Comparison of ENCODE assay signal across 8 mouse cellular contexts in genomic region chr5:107437464-107438281, GRCm38 (mm10). TPM values are rescaled to one million over a fixed set of nuclear protein-coding genes. Genes with fewer than 3 reads are reported as not detected.
DNase-seq lines count a peak whose midpoint lies in the region; ATAC-seq lines count a peak whose summit lies in the region.

Btbd8 (plus strand) TSS chr5:107437997.

- WGBS in heart, embryonic 14.5 days: under 1% methylated on average over 51 of the region's 51 CpGs
- WGBS in liver, embryonic 13.5 days (ENCODE audit: insufficient replicate concordance): under 1% methylated on average over 51 of the region's 51 CpGs
- WGBS in stomach, embryonic 16.5 days: under 1% methylated on average over 51 of the region's 51 CpGs

- H3K4me2 ChIP-seq in heart, embryonic 14.5 days (ENCODE audit: low read length): peak within 1 kb of the TSS; percentile 70
- H3K4me2 ChIP-seq in liver, embryonic 13.5 days: peak within 1 kb of the TSS; percentile 81
- peak within 1 kb of the TSS; percentile 86 for H3K4me2 ChIP-seq in stomach, embryonic 16.5 days (ENCODE audit: low read depth, low read length)

- peak within 1 kb of the TSS; percentile 86 to 94 for H3K4me3 ChIP-seq in heart, embryonic 14.5 days (ENCODE audit: control insufficient read depth in 1 of 2, insufficient read depth in 1 of 2, low read depth in 1 of 2, low read length in 2 of 2)
- peak within 1 kb of the TSS; percentile 85 for H3K4me3 ChIP-seq in liver, embryonic 13.5 days (replicated peaks)
- H3K4me3 ChIP-seq in stomach, embryonic 16.5 days (replicated peaks; ENCODE audit: low read length): peak within 1 kb of the TSS; percentile 82

- DNase-seq in CD4-positive helper T cell, adult 2 months (ENCODE audit: low read depth, low spot score): peak; percentile 96
- peak; percentile 81 for DNase-seq in brain, embryonic 18.5 days (ENCODE audit: low read depth, low spot score)
- DNase-seq in kidney, postnatal 14 days: peak; percentile 96
- DNase-seq in liver, embryonic 13.5 days: peak; percentile 90
- DNase-seq in neural tube, embryonic 10.5 days (ENCODE audit: extremely low spot score, low spot score): peak; percentile 98

- H3K27ac ChIP-seq in heart, embryonic 14.5 days (replicated peaks in 1 of 2; ENCODE audit: control insufficient read depth in 1 of 2, insufficient read depth in 1 of 2, low read depth in 2 of 2, low read length in 2 of 2): peak within 1 kb of the TSS; percentile 69 to 77
- H3K27ac ChIP-seq in liver, embryonic 13.5 days: peak within 1 kb of the TSS; percentile 91
- H3K27ac ChIP-seq in stomach, embryonic 16.5 days (ENCODE audit: low read length): peak within 1 kb of the TSS; percentile 88

- H3K27me3 ChIP-seq in heart, embryonic 14.5 days (ENCODE audit: control insufficient read depth, insufficient read depth, low read length): peaks cover 1% of the 10 kb centered on the region
- H3K27me3 ChIP-seq in liver, embryonic 13.5 days: 0 out of 2 replicates have a peak, but pooled peaks cover 10% of the 10 kb centered on the region
- H3K27me3 ChIP-seq in stomach, embryonic 16.5 days (ENCODE audit: control insufficient read depth, insufficient read depth, low read length): no peaks in the 10 kb centered on the region

- peaks cover 2 to 7% of the 10 kb centered on the region in 2 experiments; a peak in 3 of 4 replicates for H3K4me1 ChIP-seq in heart, embryonic 14.5 days (ENCODE audit: control insufficient read depth in 2 of 2, insufficient read depth in 2 of 2, low read length in 2 of 2)
- H3K4me1 ChIP-seq in liver, embryonic 13.5 days (replicated peaks): peaks cover 41% of the 10 kb centered on the region
- peaks cover 7% of the 10 kb centered on the region for H3K4me1 ChIP-seq in stomach, embryonic 16.5 days (ENCODE audit: control insufficient read depth, insufficient read depth, low read length)

- H3K9me3 ChIP-seq in heart, embryonic 14.5 days (ENCODE audit: control insufficient read depth, low read length): no peaks in the 10 kb centered on the region
- no peaks in the 10 kb centered on the region for H3K9me3 ChIP-seq in liver, embryonic 13.5 days (replicated peaks)
- no peaks in the 10 kb centered on the region for H3K9me3 ChIP-seq in stomach, embryonic 16.5 days (replicated peaks; ENCODE audit: control insufficient read depth, low read length)

- no peaks in the 10 kb centered on the region for H3K36me3 ChIP-seq in heart, embryonic 14.5 days (ENCODE audit: control insufficient read depth, insufficient read depth, low read length)
- H3K36me3 ChIP-seq in liver, embryonic 13.5 days: no peaks in the 10 kb centered on the region
- no peaks in the 10 kb centered on the region for H3K36me3 ChIP-seq in stomach, embryonic 16.5 days (ENCODE audit: control insufficient read depth, insufficient read depth, low read length)

- peak within 1 kb of the TSS; percentile 89 for H3K9ac ChIP-seq in heart, embryonic 14.5 days (ENCODE audit: low read length)
- peak within 1 kb of the TSS; percentile 94 for H3K9ac ChIP-seq in liver, embryonic 13.5 days
- H3K9ac ChIP-seq in stomach, embryonic 16.5 days (ENCODE audit: low read length): peak within 1 kb of the TSS; percentile 96

- peak; percentile 91 for ATAC-seq in erythroid progenitor cell, adult 5-6 weeks (replicated peaks; ENCODE audit: low FRiP score, poor library complexity, severe bottlenecking)
- peak; percentile 93 for ATAC-seq in heart, embryonic 14.5 days (ENCODE audit: insufficient number of reproducible peaks, insufficient read depth, low FRiP score, low read depth)
- peak; percentile 97 for ATAC-seq in liver, embryonic 13.5 days (ENCODE audit: low read depth)
- peak; percentile 96 for ATAC-seq in stomach, embryonic 16.5 days (ENCODE audit: insufficient read depth, low FRiP score)

RNA-seq across cellular contexts. Expression of gene Btbd8, which starts in this region (rescaled TPM):
- 4.7 and 11.3 TPM in 2 replicates for total RNA-seq in erythroid progenitor cell, adult 5-6 weeks (2015; ENCODE audit: low replicate concordance)
- total RNA-seq in erythroid progenitor cell, adult 5-6 weeks (2017; ENCODE audit: low replicate concordance): 6.4 and 8.7 TPM in 2 replicates
- polyA plus RNA-seq in heart, embryonic 14.5 days (2014; fragmentation: Nextera tagmentation; extraction: Ambion mirVana): 3.8 and 4.9 TPM in 2 replicates
- polyA plus RNA-seq in liver, embryonic 13.5 days (2015; fragmentation: Nextera tagmentation; extraction: Ambion mirVana): 1.1 and 1.5 TPM in 2 replicates
- 3.6 and 3.8 TPM in 2 replicates for polyA plus RNA-seq in stomach, embryonic 16.5 days (2015; fragmentation: Nextera tagmentation; extraction: Ambion mirVana)

Comparison
In these comparisons a context has a peak if more than half of its experiments do, and no peak if none do; other contexts are left out.
1. Peak in every context shown above with its lines: DNase-seq, ATAC-seq, H3K4me3 ChIP-seq and H3K27ac ChIP-seq.